Mouse (Mus musculus) liver, postnatal 0 days (tissue): ENCODE measurements around the gene Srl.

Source experiments
- CTCF ChIP-seq: sonication (generic); IDR thresholded peaks from 2 replicates; pipeline ENCODE4 v1.5.1; 2016; ENCODE audit warnings: antibody characterized with exemption, low read depth
- EP300 ChIP-seq: IDR thresholded peaks from 2 replicates; pipeline ENCODE4 v1.6.1; 2016; ENCODE audit warnings: antibody characterized with exemption, low read depth, mild to moderate bottlenecking

DNA sequence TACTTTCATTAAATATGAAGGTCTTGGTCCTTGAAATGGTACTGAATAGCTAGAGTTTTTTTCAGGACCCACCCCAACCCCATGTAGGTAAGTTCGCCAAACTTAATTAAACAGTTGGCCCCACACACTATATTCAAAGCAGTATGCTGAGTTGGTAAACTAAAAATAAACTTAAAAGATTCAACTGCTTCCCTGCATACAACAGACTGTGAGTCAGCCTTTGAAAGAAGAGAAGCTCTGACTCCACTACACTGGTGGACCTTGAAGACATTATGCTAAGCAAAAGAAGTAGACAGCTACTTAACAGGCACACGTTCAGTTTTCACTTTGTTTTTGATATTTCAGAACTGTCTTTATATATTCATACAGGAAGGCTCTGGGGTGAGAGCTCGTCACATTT is 110.6 kb downstream of the Srl start:
- TF ChIP-seq CTCF (no peak), EP300 (no peak)
